Mouse (Mus musculus) megakaryocyte, embryonic 14.5 days (primary cell): ENCODE data around the gene Mttp. TPM values are rescaled to one million over a fixed set of nuclear protein-coding genes. Genes with fewer than 3 reads are reported as not detected.

Source experiments
- H3K27me3 ChIP-seq: replicated peaks from 2 replicates; pipeline ENCODE3; 2012; ENCODE audit warnings: inconsistent platforms
- H3K36me3 ChIP-seq: replicated peaks from 2 replicates; pipeline ENCODE3; 2012; ENCODE audit warnings: low read length, inconsistent platforms, mixed read lengths
- H3K4me1 ChIP-seq: 2 replicates; pipeline ENCODE4 v1.6.1; 2012; ENCODE audit warnings: inconsistent platforms
- H3K4me3 ChIP-seq: replicated peaks from 2 replicates; pipeline ENCODE3; 2012; ENCODE audit warnings: moderate library complexity, mild to moderate bottlenecking, inconsistent platforms
- H3K9me3 ChIP-seq: 2 replicates; pipeline ENCODE4 v1.6.1; 2012; ENCODE audit warnings: inconsistent platforms
- FLI1 ChIP-seq: IDR thresholded peaks from 2 replicates; pipeline ENCODE4 v1.6.1; 2012; ENCODE audit warnings: low read length, inconsistent platforms, mixed read lengths
- GATA1 ChIP-seq: IDR thresholded peaks from 3 replicates; pipeline ENCODE4 v1.6.1; 2012; ENCODE audit warnings: mixed read lengths, low read length, inconsistent platforms, borderline replicate concordance
- polyA plus RNA-seq: library from polyadenylated mRNA; stranded (reverse); fragments of >175 nt; gene quantifications from 2 replicates; pipeline ENCODE4 v1.2.3, GENCODE M21; 2012; ENCODE audit warnings: low replicate concordance; ENCODE audit not compliant: insufficient read depth

The Mttp gene
- polyA plus RNA-seq, 1 experiment: 0.41 TPM

- TF ChIP-seq GATA1 (no peak), FLI1 (no peak)
- H3K36me3 ChIP-seq: no peaks in the 10 kb centered on the region
- no peaks in the 10 kb centered on the region for H3K27me3 ChIP-seq
- no peak overlapping the region for H3K4me3 ChIP-seq
- no peaks in the 10 kb centered on the region for H3K4me1 ChIP-seq
- H3K9me3 ChIP-seq: no peaks in the 10 kb centered on the region
Observed at GRCm38 (mm10) chr3:138118831-138119230, 25.9 kb downstream of the Mttp start.

GRCm38 (mm10) chr3:138118392-138118791, 26.4 kb downstream of the Mttp start:
- no peaks in the 10 kb centered on the region for H3K36me3 ChIP-seq
- no peaks in the 10 kb centered on the region for H3K4me1 ChIP-seq
- no peaks in the 10 kb centered on the region for H3K9me3 ChIP-seq
- no peak overlapping the region for H3K4me3 ChIP-seq
- H3K27me3 ChIP-seq: no peaks in the 10 kb centered on the region
- TF ChIP-seq FLI1 (no peak), GATA1 (no peak)

GRCm38 (mm10) chr3:138116871-138117270, 27.9 kb downstream of the Mttp start:
- H3K4me1 ChIP-seq: no peaks in the 10 kb centered on the region
- H3K4me3 ChIP-seq: no peak overlapping the region
- H3K27me3 ChIP-seq: no peaks in the 10 kb centered on the region
- H3K9me3 ChIP-seq: no peaks in the 10 kb centered on the region
- TF ChIP-seq FLI1 (no peak), GATA1 (no peak)
- no peaks in the 10 kb centered on the region for H3K36me3 ChIP-seq

- no peak for TF ChIP-seq GATA1
- no peak for TF ChIP-seq FLI1
- Histone ChIP-seq H3K9me3 (no peaks in the 10 kb centered on the region), H3K4me3 (no peak overlapping the region), H3K36me3 (no peaks in the 10 kb centered on the region), H3K4me1 (peaks cover 8% of the 10 kb centered on the region; the same call in 1 of the 2 replicates), H3K27me3 (peaks cover 3% of the 10 kb centered on the region)
Observed at GRCm38 (mm10) chr3:138114106-138114505, 30.7 kb downstream of the Mttp start.

- Histone ChIP-seq H3K27me3 (peaks cover 3% of the 10 kb centered on the region), H3K4me1 (peaks cover 8% of the 10 kb centered on the region; the same call in 1 of the 2 replicates), H3K4me3 (peak overlapping the region; percentile 23), H3K36me3 (no peaks in the 10 kb centered on the region), H3K9me3 (no peaks in the 10 kb centered on the region)
- TF ChIP-seq GATA1 (no peak), FLI1 (no peak)
Observed at GRCm38 (mm10) chr3:138110910-138111782, 33.6 kb downstream of the Mttp start.

GRCm38 (mm10) chr3:138106887-138107286, 37.9 kb downstream of the Mttp start:
- Histone ChIP-seq H3K9me3 (no peaks in the 10 kb centered on the region), H3K4me1 (peaks cover 11% of the 10 kb centered on the region; the same call in 1 of the 2 replicates), H3K36me3 (no peaks in the 10 kb centered on the region), H3K27me3 (peaks cover 3% of the 10 kb centered on the region), H3K4me3 (no peak overlapping the region)
- no peak for TF ChIP-seq GATA1
- no peak for TF ChIP-seq FLI1

- Histone ChIP-seq H3K36me3 (no peaks in the 10 kb centered on the region), H3K27me3 (no peaks in the 10 kb centered on the region), H3K4me3 (no peak overlapping the region), H3K9me3 (no peaks in the 10 kb centered on the region), H3K4me1 (peaks cover 3% of the 10 kb centered on the region; the same call in 1 of the 2 replicates)
- TF ChIP-seq GATA1: no peak
- TF ChIP-seq FLI1: no peak
Observed at GRCm38 (mm10) chr3:138105056-138105455, 39.7 kb downstream of the Mttp start.

- no peaks in the 10 kb centered on the region for H3K36me3 ChIP-seq
- no peak for TF ChIP-seq GATA1
- TF ChIP-seq FLI1: no peak
Observed at GRCm38 (mm10) chr3:138103690-138104089, 41.1 kb downstream of the Mttp start.

GRCm38 (mm10) chr3:138101936-138102335, 42.8 kb downstream of the Mttp start:
- no peaks in the 10 kb centered on the region for H3K9me3 ChIP-seq
- H3K36me3 ChIP-seq: no peaks in the 10 kb centered on the region
- peaks cover 19% of the 10 kb centered on the region for H3K4me1 ChIP-seq
- no peak overlapping the region for H3K4me3 ChIP-seq
- H3K27me3 ChIP-seq: peaks cover 2% of the 10 kb centered on the region
- TF ChIP-seq GATA1: no peak
- no peak for TF ChIP-seq FLI1

More at GRCm38 (mm10) chr3:138103690-138104089, 41.1 kb downstream of the Mttp start:
- Histone ChIP-seq H3K4me1 (peaks cover 5% of the 10 kb centered on the region), H3K9me3 (no peaks in the 10 kb centered on the region), H3K27me3 (no peaks in the 10 kb centered on the region), H3K4me3 (no peak overlapping the region)

- no peaks in the 10 kb centered on the region for H3K9me3 ChIP-seq
- H3K36me3 ChIP-seq: no peaks in the 10 kb centered on the region
- peaks cover 16% of the 10 kb centered on the region for H3K4me1 ChIP-seq
- TF ChIP-seq GATA1 (no peak), FLI1 (no peak)
- peaks cover 9% of the 10 kb centered on the region for H3K27me3 ChIP-seq
- H3K4me3 ChIP-seq: no peak overlapping the region
Observed at GRCm38 (mm10) chr3:138097718-138098117, 47.0 kb downstream of the Mttp start.
